Mouse (Mus musculus): ENCODE results near the gene Hist1h2ah. TPM values are rescaled to one million over a fixed set of nuclear protein-coding genes. Genes with fewer than 3 reads are reported as not detected.
A peak's percentile ranks its signal among the peaks of the same experiment; 100 is the strongest.

The Hist1h2ah gene
- polyA plus RNA-seq, 1 experiment from 2014 or later = 11.4 TPM

DNA sequence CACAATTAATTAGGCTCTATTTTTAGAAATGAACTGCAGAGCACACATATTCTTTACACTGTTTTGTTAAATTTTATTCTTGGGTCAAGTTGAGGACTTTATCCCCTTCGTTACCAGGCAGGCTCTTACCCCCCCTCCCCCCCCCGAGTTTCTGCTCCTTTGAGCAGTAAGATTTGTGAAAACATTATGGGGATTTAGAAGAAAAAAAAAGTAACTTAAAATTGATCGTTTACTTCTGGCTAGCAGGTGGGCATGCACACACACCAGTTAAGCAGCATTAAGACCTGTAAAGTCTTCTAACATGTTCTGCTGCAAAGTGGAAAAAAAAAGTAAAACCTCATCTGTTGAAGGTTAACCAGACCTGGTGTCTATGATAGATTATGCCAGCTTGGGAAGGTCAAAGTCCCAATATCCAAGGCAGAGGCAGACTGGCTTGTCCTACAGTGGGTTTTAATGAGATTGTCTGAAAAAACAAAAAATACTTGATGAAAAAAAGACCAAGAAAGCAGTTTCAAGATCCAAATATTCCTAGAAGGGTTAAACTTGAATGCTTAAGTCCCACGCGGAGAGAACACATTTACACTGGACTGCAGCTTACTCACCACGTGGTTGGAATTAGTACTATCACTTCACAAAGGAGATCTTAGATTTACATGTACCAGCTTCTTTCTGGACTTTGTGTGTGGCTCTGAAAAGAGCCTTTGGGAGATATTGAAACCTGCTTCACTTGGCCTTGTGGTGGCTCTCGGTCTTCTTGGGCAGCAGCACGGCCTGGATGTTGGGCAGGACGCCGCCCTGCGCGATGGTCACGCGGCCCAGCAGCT, 713 bp downstream of the Hist1h2ah start:
- H3K9me3 ChIP-seq (replicated peaks) = no peaks in the 10 kb centered on the region
- under 1% methylated on average over 14 of the region's 14 CpGs for WGBS
- peak; percentile 57 for DNase-seq (ENCODE audit: low spot score)
- peaks cover 32% of the 10 kb centered on the region for H3K4me1 ChIP-seq
- no peaks in the 10 kb centered on the region for H3K27me3 ChIP-seq (ENCODE audit: low read depth, poor library complexity, severe bottlenecking)
- peak overlapping the region; percentile 58 for H3K4me3 ChIP-seq
- H3K27ac ChIP-seq (replicated peaks) = peak overlapping the region; percentile 93
- H3K36me3 ChIP-seq = no peaks in the 10 kb centered on the region

DNA sequence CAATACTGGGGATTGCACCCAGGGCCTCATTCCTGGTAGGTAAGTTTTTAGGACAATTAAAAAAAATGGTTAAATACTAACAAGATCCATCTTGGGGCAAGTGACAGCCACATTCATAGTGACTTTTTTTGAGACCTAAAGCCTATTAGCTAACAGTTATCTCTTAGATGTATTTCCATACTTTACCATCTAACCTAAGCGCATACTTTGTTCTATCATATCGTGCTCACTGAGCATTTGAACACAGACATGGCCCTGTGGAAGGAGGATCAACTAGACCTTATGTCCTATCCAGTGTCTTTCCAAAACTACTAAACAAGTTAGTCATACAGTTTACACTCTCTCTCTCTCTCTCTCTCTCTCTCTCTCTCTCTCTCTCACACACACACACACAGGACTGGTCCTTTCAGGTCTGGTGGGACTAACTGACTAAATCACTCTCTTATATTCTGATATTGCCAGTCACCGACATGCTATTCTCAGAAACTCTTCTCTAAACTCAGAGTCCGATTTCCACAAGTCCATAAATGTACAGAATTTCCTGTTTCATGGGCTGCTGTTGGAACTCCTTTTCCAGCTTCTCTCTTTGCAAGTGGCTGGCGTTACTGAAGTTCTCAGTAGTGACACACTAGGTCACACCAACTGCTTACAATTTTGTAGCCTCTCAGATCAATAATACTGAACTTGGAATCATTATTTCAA, 1.5 kb downstream of the Hist1h2ah start:
- Histone ChIP-seq H3K27ac (replicated peaks) (peak overlapping the region; percentile 93), H3K36me3 (no peaks in the 10 kb centered on the region), H3K9me3 (replicated peaks) (no peaks in the 10 kb centered on the region), H3K4me3 (peak overlapping the region; percentile 58), H3K27me3 (ENCODE audit: low read depth, poor library complexity, severe bottlenecking) (no peaks in the 10 kb centered on the region), H3K4me1 (peaks cover 35% of the 10 kb centered on the region)
- no peak for DNase-seq (ENCODE audit: low spot score)
- 63% methylated on average over 5 of the region's 5 CpGs for WGBS

DNA sequence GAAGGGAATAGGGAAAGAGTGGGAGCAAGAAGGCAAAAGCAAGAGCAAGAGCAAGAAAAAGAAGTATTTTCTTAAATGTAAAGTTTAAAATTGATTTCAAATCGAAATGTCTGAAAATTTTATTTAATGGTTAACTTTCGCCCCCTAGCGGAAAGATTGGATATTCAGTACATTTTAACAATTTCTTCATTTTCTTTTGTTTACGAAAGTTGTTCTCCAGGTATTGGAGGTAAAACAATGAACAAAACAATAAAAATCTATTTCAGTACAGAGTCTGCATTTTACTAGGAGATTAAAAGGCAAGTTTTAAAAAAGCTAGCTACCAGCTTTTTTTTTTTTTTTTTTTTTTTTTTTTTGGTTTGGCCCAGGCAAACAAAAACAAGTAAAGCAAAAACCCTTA, 4.9 kb downstream of the Hist1h2ah start:
- WGBS = 20% methylated on average over 4 of the region's 4 CpGs
- H3K36me3 ChIP-seq = no peaks in the 10 kb centered on the region
- peaks cover 35% of the 10 kb centered on the region for H3K4me1 ChIP-seq
- DNase-seq (ENCODE audit: low spot score) = no peak
- no peak overlapping the region for H3K4me3 ChIP-seq
- H3K27ac ChIP-seq (replicated peaks) = no peak overlapping the region
- H3K27me3 ChIP-seq (ENCODE audit: low read depth, poor library complexity, severe bottlenecking) = no peaks in the 10 kb centered on the region
- no peaks in the 10 kb centered on the region for H3K9me3 ChIP-seq (replicated peaks)

DNA sequence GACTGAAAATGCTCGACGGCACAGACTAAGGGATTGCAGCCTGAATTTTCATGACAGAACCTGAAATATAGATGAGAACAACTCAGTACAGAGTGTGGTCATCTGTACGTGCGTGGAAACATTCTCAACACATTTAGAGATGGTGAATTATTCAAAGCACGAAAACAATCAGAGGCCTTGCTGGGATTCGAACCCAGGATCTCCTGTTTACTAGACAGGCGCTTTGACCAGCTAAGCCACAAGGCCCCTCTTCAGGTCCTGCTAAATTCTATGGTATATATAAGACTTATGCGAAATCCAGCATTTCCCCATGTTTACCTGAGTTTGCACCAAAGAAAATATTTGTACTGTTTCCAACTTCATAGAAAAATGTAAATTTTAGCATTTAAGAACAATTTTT, 5.4 kb downstream of the Hist1h2ah start:
- peak; percentile 50 for DNase-seq (ENCODE audit: low spot score)
- H3K4me1 ChIP-seq = peaks cover 35% of the 10 kb centered on the region
- 28% methylated on average over 8 of the region's 8 CpGs for WGBS
- no peaks in the 10 kb centered on the region for H3K27me3 ChIP-seq (ENCODE audit: low read depth, poor library complexity, severe bottlenecking)
- no peak overlapping the region for H3K27ac ChIP-seq (replicated peaks)
- no peaks in the 10 kb centered on the region for H3K9me3 ChIP-seq (replicated peaks)
- H3K4me3 ChIP-seq = peak overlapping the region; percentile 60
- no peaks in the 10 kb centered on the region for H3K36me3 ChIP-seq

DNA sequence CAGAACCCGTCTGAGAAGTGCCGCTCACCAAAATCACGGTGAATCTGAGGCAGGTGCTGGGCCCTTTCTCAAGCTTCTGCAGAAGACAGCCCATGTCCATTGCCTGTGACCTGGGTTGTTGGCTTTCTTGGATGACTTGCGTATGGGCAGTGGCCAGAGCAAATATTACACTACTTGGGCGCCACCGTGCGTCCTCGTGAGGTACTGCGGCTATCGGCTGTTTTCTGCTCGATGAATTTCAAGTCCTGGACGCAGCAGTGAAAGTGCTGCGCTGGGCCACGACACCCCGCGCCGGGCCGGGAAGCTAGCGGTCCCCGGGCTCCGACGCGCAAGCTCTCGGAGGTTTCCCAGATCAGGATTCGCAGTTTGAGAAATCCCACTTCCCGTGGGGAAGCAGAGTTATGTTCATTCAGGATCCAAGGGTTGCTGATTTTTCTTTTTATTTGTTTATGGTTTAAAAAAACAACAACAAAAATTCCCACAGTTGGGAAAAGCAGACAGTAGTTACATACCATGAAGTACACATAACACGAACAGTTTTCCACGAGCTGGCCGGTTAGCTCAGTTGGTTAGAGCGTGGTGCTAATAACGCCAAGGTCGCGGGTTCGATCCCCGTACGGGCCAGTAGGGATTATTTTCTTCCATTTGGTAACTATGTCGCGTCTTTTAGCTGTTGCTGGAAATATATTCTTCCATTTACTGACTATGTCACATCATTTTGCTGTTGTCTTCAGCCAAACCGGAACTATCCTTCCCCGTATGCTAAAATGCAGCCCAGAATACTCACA, 6.5 kb downstream of the Hist1h2ah start:
- Histone ChIP-seq H3K9me3 (replicated peaks) (no peaks in the 10 kb centered on the region), H3K27ac (replicated peaks) (peak overlapping the region; percentile 84), H3K4me3 (peak overlapping the region; percentile 60), H3K27me3 (ENCODE audit: low read depth, poor library complexity, severe bottlenecking) (no peaks in the 10 kb centered on the region), H3K4me1 (peaks cover 27% of the 10 kb centered on the region), H3K36me3 (no peaks in the 10 kb centered on the region)
- WGBS = under 1% methylated on average over 40 of the region's 40 CpGs
- DNase-seq (ENCODE audit: low spot score) = peak; percentile 95

DNA sequence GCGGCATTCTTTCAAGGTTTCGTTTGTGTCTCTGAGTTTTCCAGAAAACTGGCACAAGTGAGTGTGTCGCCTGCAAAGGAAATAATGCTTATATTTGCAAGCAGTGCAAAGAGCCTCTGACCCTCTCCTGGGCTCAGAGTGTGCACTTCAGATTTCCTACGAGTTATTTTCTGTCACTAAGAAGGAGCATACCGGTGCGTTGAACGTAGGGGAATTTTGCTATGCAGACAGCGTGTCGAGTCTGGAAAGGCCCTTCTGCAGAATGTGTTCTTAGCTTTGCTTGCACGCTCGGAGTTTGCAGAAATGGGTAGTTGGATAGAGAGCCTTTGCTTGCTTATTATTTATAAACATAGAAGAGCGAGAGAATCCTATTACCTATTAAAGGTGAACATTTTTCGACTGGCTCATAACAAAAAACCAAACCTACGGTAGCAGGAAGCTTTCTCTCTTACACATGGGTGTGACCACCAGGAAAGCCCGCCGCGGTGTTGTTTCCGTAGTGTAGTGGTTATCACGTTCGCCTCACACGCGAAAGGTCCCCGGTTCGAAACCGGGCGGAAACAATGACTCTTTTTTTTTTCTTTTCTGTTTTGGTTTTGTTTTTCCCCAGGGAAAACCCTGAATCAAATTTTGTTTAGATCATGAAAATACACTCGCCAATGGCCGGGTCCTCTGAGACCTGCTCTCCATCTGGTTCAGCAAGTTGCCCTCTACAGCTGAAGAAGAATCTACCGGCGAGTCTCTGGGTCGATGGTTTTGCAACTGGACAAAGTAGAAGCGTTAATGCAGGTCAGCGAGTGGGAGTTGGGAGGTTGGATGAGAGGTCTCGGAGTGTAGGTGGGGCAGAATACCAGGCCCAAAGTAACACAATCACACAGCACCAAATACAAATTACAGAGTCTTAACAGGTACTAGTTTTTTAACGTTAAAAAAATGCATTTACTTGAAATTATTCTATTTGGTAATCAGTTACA, 9.0 kb downstream of the Hist1h2ah start:
- WGBS = 1% methylated on average over 35 of the region's 35 CpGs
- DNase-seq (ENCODE audit: low spot score) = peak; percentile 90
- Histone ChIP-seq H3K27me3 (ENCODE audit: low read depth, poor library complexity, severe bottlenecking) (no peaks in the 10 kb centered on the region), H3K9me3 (replicated peaks) (no peaks in the 10 kb centered on the region), H3K4me1 (peaks cover 24% of the 10 kb centered on the region), H3K36me3 (no peaks in the 10 kb centered on the region), H3K4me3 (peak overlapping the region; percentile 64), H3K27ac (replicated peaks) (peak overlapping the region; percentile 79)

DNA sequence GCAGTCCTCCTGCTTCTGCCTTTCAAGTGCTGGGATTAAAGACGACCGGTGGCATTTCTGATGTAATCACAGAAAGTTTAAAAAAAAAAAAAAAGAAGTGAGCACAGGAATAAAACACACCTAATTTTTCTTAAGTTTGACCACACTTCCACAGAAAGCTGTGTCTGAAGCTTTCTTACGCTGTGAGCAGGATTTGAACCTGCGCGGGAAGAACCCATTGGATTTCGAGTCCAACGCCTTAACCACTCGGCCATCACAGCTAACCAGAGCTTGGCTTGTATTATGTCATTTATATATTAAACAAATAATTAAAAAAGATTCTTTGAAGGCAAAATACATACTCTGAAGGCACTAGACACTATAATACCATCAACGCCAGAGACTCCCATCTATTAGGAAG, 13.1 kb downstream of the Hist1h2ah start:
- 0% methylated on average over 9 of the region's 9 CpGs for WGBS

DNA sequence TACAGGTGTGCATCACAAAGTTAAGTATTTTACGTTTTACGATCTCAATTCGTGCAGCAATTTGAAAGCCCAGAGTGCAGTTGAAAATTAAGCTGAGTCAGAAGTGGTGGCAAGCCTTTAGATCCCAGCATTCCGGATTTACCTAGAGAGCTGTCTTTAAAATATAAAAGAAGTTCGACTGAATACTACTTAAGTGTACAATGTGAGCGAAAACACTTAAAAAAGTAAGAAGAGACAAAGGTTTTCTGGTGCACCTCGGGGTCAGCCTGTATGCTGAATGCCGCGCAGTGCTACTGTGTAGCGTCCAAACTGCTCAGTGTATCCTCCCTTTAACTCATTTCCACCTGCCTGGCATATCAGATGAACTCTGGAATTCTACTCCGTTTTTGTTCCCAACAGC, 13.8 kb downstream of the Hist1h2ah start:
- under 1% methylated on average over 11 of the region's 11 CpGs for WGBS
- Histone ChIP-seq H3K4me1 (peaks cover 17% of the 10 kb centered on the region), H3K9me3 (replicated peaks) (no peaks in the 10 kb centered on the region), H3K27me3 (ENCODE audit: low read depth, poor library complexity, severe bottlenecking) (peaks cover 30% of the 10 kb centered on the region), H3K27ac (replicated peaks) (peak overlapping the region; percentile 38), H3K4me3 (peak overlapping the region; percentile 65), H3K36me3 (no peaks in the 10 kb centered on the region)
- DNase-seq (ENCODE audit: low spot score) = no peak

More for the DNA sequence above, 13.1 kb downstream of the Hist1h2ah start:
- H3K4me1 ChIP-seq = peaks cover 17% of the 10 kb centered on the region
- no peaks in the 10 kb centered on the region for H3K9me3 ChIP-seq (replicated peaks)
- H3K4me3 ChIP-seq = peak overlapping the region; percentile 65
- H3K36me3 ChIP-seq = no peaks in the 10 kb centered on the region
- H3K27me3 ChIP-seq (ENCODE audit: low read depth, poor library complexity, severe bottlenecking) = peaks cover 29% of the 10 kb centered on the region
- DNase-seq (ENCODE audit: low spot score) = peak; percentile 83
- H3K27ac ChIP-seq (replicated peaks) = no peak overlapping the region; the same call in 1 of the 2 replicates

DNA sequence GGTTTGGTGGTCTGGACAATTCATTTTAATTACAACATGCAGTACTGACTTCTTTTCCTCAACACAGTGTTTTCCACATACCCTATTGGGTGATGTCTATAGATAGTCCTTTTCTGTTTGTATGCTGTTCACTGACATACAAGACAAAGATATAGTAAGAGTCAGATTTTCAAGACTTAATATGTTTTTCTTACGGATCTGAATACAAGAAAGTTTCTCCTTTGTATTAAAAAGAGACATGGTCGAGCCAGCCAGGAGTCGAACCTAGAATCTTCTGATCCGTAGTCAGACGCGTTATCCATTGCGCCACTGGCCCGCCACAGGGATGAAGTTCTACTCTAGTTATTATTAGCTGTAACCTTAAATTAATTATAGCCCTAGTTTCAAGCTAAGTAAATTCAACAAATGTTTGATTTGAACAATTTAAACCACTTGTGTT, 14.4 kb downstream of the Hist1h2ah start:
- WGBS = 0% methylated on average over 8 of the region's 8 CpGs
- peak; percentile 61 for DNase-seq (ENCODE audit: low spot score)

DNA sequence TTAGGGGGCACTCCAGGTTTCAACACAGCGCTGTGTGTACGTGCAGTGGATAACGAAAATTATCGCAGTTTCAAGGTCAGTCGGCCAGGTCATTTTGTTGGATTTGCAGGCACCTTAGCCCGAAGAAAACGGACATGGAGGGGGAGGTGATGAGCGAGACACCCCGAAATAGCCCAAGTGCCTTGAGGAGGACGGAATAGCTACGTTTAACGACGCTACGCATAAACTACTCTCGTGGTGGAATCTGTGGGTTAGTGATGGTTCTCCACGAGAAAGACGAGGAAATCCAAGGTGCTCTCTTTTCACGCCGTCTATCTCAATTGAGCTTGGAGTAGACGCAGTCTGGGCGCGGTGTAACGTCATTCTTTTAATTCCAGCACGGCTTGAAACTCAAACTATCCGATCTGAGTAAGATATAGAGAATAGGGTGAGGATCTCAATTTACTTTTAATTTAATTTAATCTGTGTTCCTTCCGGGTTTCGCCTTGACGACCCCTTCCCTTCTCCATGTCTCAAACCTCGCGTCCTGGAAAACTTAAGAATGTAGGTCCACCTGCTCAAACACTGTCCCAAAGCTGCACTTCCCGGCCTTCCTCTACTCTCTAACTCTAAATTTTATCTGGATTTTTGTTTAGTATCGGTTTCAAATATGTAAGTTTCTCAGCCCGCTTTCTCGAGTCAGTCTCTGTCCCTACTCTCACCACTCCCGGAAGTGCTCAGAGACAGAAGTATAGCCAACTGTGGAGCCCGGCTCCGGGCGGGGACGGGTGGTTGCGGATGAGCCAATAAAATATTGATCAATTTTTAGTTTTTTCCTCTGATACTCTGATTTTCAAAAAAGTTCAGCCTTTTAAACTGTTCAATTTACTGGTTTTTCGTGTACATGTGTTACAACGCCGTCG, 15.2 kb downstream of the Hist1h2ah start:
- Histone ChIP-seq H3K36me3 (no peaks in the 10 kb centered on the region), H3K27me3 (ENCODE audit: low read depth, poor library complexity, severe bottlenecking) (peaks cover 40% of the 10 kb centered on the region), H3K4me1 (peaks cover 10% of the 10 kb centered on the region; the same call in 1 of the 2 replicates), H3K4me3 (peak overlapping the region; percentile 65), H3K9me3 (replicated peaks) (0 out of 2 replicates have a peak, but pooled peaks cover 1% of the 10 kb centered on the region), H3K27ac (replicated peaks) (no peak overlapping the region)
- WGBS = under 1% methylated on average over 44 of the region's 44 CpGs
- peak; percentile 49 for DNase-seq (ENCODE audit: low spot score)

More for the DNA sequence above, 14.4 kb downstream of the Hist1h2ah start:
- Histone ChIP-seq H3K4me3 (peak overlapping the region; percentile 65), H3K9me3 (replicated peaks) (no peaks in the 10 kb centered on the region), H3K27me3 (ENCODE audit: low read depth, poor library complexity, severe bottlenecking) (peaks cover 36% of the 10 kb centered on the region), H3K4me1 (peaks cover 15% of the 10 kb centered on the region), H3K36me3 (no peaks in the 10 kb centered on the region), H3K27ac (replicated peaks) (no peak overlapping the region)

Data from midbrain, embryonic 10.5 days (tissue).